Mouse (Mus musculus) small intestine, adult 2 months (tissue): ENCODE data around the gene Kcnj10.

ENCODE experiments used
- CTCF ChIP-seq: fragments of 200-500 bp; IDR thresholded peaks from 2 replicates; pipeline ENCODE4 v1.5.1; 2012; ENCODE audit warnings: low read depth, mild to moderate bottlenecking, control low read depth, inconsistent platforms, low read length, moderate library complexity, mixed read lengths; ENCODE audit not compliant: insufficient replicate concordance, insufficient read length; ENCODE audit errors: extremely low read depth
- POLR2A ChIP-seq: fragments of 200-500 bp; IDR thresholded peaks from 2 replicates; pipeline ENCODE4 v1.6.1; 2012; ENCODE audit warnings: low read depth, mild to moderate bottlenecking, control low read depth, inconsistent platforms, low read length, moderate library complexity

DNA sequence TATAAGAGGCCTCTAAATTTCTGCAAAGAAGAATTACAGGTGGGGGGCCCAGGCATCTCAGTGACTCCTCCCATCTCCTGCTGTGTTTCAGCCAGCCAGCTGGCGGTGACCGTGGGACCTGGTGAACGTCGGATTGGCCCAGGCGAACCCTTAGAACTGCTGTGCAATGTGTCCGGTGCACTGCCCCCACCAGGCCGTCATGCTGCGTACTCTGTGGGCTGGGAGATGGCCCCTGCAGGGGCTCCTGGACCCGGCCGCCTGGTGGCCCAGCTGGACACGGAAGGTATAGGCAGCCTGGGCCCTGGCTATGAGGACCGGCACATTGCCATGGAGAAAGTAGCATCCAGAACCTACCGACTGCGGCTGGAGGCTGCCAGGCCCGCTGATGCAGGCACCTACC is 23.1 kb upstream of the Kcnj10 start:
- TF ChIP-seq POLR2A, result no peak
- TF ChIP-seq CTCF, result no peak
